Mouse (Mus musculus): ENCODE results near the gene Ccnd1. TPM values are rescaled to one million over a fixed set of nuclear protein-coding genes. Genes with fewer than 3 reads are reported as not detected.

The Ccnd1 gene
- polyA plus RNA-seq, 1 experiment from 2014 or later: 200 TPM

DNA sequence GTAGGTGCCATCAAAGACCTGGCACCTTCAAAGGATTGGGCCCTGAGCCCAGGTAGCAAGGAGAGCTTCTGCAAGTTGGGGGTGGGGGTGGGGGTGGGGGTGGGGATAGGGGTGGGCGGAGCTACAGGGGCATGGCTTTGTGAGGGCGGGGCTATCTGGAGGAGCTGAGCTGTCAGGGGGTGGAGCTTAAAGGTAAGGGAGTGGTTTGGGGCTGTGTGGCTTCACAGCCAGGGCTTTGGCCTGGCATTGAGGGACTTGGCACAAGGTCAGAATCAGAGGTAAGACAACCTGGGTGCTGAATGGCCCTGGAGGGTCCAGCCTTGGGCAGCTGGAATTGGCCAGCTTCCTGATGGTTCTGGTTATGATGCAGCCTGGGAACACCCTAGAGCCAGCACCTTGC, 32.0 kb upstream of the Ccnd1 start:
- no peaks in the 10 kb centered on the region for H3K36me3 ChIP-seq (ENCODE audit: control insufficient read depth, insufficient read depth, low read length)
- H3K4me3 ChIP-seq (ENCODE audit: low read depth, low read length): no peak overlapping the region
- no peaks in the 10 kb centered on the region for H3K9me3 ChIP-seq (ENCODE audit: control insufficient read depth, low read length)
- no peak overlapping the region for H3K9ac ChIP-seq (ENCODE audit: low read depth, low read length)
- H3K4me1 ChIP-seq (replicated peaks; ENCODE audit: control insufficient read depth, insufficient read depth, low read length): no peaks in the 10 kb centered on the region
- H3K27me3 ChIP-seq (ENCODE audit: control insufficient read depth, insufficient read depth, low read length): no peaks in the 10 kb centered on the region
- no peak overlapping the region for H3K4me2 ChIP-seq (replicated peaks; ENCODE audit: low read depth, low read length)
- no peak overlapping the region for H3K27ac ChIP-seq (ENCODE audit: low read depth, low read length)
- 61% methylated on average over 2 of the region's 2 CpGs for WGBS
- no peak for ATAC-seq (ENCODE audit: low FRiP score)
- no peak for DNase-seq (ENCODE audit: low spot score)

DNA sequence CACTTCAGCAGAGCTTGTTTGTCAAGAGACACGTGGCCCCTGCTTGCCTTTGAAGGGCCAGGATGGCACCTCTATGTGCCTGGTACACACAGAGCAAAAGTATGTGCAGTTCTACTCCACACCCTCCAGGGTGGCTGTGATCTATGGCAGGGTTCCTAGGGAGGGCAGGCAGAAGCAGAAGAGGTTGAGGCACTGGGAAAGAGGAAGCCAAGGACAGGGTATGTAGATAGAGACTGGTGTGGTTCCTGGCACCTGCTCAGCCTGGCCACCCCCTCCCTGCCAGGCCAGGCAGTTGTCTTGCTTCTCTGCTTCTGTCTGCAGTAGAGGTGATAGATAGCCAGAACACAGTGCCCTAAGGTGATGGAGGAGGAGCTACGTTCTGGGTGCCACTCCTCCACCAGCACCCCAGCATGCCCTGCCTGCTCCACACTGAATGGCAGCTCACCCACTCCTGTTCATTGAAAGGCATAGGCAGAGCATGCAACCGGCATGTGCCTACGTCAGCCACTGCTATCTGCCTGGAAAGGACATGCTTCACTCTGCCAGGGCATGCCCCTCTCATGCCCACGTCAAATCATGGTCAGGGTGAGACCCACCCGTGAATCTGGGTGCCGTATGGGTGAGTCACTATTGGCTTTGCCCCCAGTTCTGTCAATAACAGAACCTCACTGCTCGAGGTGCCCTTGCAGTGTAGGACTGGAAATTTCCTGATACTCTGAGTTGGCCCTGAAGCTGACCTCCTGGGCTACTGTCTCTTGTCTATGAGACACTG, 31.5 kb upstream of the Ccnd1 start:
- no peaks in the 10 kb centered on the region for H3K27me3 ChIP-seq (ENCODE audit: control insufficient read depth, insufficient read depth, low read length)
- 78% methylated on average over 8 of the region's 8 CpGs for WGBS
- no peaks in the 10 kb centered on the region for H3K36me3 ChIP-seq (ENCODE audit: control insufficient read depth, insufficient read depth, low read length)
- DNase-seq (ENCODE audit: low spot score) (no peak), ATAC-seq (ENCODE audit: low FRiP score) (no peak)
- H3K9ac ChIP-seq (ENCODE audit: low read depth, low read length): no peak overlapping the region
- H3K9me3 ChIP-seq (ENCODE audit: control insufficient read depth, low read length): no peaks in the 10 kb centered on the region
- H3K4me3 ChIP-seq (ENCODE audit: low read depth, low read length): no peak overlapping the region
- no peak overlapping the region for H3K27ac ChIP-seq (ENCODE audit: low read depth, low read length)
- H3K4me1 ChIP-seq (replicated peaks; ENCODE audit: control insufficient read depth, insufficient read depth, low read length): no peaks in the 10 kb centered on the region
- no peak overlapping the region for H3K4me2 ChIP-seq (replicated peaks; ENCODE audit: low read depth, low read length)

DNA sequence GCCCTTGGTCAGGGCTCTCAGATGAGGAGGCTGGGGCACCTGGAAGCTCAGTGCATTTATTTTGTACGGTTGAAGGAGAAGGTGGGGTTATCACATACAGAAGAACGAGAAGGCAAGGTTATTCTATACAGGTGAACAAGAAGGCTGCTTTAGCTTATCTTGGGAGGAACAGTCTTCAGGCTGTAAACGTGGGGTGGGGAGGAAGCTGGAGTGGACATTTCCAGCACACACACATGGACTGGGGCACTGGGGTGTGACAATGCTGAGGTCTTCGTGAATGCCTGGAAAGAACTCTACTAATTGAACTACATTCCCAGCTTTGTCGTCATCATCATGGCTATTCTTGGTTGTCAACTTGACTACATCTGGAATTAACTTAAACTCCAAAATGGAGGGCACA, 26.2 kb upstream of the Ccnd1 start:
- no peaks in the 10 kb centered on the region for H3K4me1 ChIP-seq (replicated peaks; ENCODE audit: control insufficient read depth, insufficient read depth, low read length)
- no peaks in the 10 kb centered on the region for H3K9me3 ChIP-seq (ENCODE audit: control insufficient read depth, low read length)
- H3K4me2 ChIP-seq (replicated peaks; ENCODE audit: low read depth, low read length): no peak overlapping the region
- H3K4me3 ChIP-seq (ENCODE audit: low read depth, low read length): no peak overlapping the region
- DNase-seq (ENCODE audit: low spot score) (no peak), ATAC-seq (ENCODE audit: low FRiP score) (no peak)
- 82% methylated on average over 5 of the region's 5 CpGs for WGBS
- H3K36me3 ChIP-seq (ENCODE audit: control insufficient read depth, insufficient read depth, low read length): no peaks in the 10 kb centered on the region
- no peak overlapping the region for H3K9ac ChIP-seq (ENCODE audit: low read depth, low read length)
- H3K27me3 ChIP-seq (ENCODE audit: control insufficient read depth, insufficient read depth, low read length): no peaks in the 10 kb centered on the region
- H3K27ac ChIP-seq (ENCODE audit: low read depth, low read length): no peak overlapping the region

DNA sequence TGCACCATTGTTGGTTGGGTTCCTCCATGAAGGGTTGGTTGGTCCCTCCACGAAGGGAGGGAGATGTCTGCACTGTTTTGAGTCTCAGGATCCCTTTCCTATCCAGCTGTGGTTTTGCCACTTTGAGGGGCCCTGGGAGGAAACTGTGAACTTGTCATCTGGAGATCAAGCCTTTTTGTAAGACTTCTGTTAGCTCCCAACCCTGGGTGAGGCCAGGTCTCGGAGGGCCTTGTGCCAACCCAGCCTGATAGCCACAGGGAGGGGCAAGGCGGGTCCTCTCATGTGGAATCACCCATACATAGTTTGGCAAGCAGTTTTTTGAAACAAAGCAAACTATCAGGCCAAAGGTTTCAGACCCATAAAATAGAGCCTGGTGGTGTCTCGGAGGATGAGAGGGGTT, 24.6 kb upstream of the Ccnd1 start:
- ATAC-seq (ENCODE audit: low FRiP score): no peak
- Histone ChIP-seq H3K27ac (ENCODE audit: low read depth, low read length) (no peak overlapping the region), H3K9me3 (ENCODE audit: control insufficient read depth, low read length) (no peaks in the 10 kb centered on the region), H3K36me3 (ENCODE audit: control insufficient read depth, insufficient read depth, low read length) (no peaks in the 10 kb centered on the region), H3K9ac (ENCODE audit: low read depth, low read length) (no peak overlapping the region), H3K4me2 (replicated peaks; ENCODE audit: low read depth, low read length) (no peak overlapping the region), H3K27me3 (ENCODE audit: control insufficient read depth, insufficient read depth, low read length) (no peaks in the 10 kb centered on the region), H3K4me1 (replicated peaks; ENCODE audit: control insufficient read depth, insufficient read depth, low read length) (no peaks in the 10 kb centered on the region), H3K4me3 (ENCODE audit: low read depth, low read length) (no peak overlapping the region)
- WGBS: 92% methylated on average over 4 of the region's 4 CpGs
- DNase-seq (ENCODE audit: low spot score): no peak

DNA sequence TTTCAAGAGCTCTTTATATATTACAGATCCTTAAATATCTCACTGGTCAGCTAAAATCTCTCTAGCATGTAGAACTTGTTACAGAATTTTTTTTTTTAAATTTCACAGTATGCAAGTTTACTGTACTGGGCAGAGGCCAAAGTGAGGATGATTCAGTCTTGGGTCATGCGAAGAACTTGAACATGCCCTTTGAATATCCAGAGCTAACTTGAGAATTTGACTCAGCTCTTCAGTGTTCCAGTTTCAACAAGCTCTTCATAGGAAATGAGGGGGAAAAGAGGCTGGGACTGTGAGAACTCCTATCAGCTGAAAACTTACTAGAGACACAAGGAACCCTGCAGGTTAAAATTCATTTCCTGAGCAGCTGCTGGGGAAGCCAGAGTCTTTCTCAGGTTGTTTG, 24.2 kb upstream of the Ccnd1 start:
- ATAC-seq (ENCODE audit: low FRiP score): no peak
- Histone ChIP-seq H3K27me3 (ENCODE audit: control insufficient read depth, insufficient read depth, low read length) (no peaks in the 10 kb centered on the region), H3K9ac (ENCODE audit: low read depth, low read length) (no peak overlapping the region), H3K9me3 (ENCODE audit: control insufficient read depth, low read length) (no peaks in the 10 kb centered on the region), H3K27ac (ENCODE audit: low read depth, low read length) (no peak overlapping the region), H3K4me3 (ENCODE audit: low read depth, low read length) (no peak overlapping the region), H3K36me3 (ENCODE audit: control insufficient read depth, insufficient read depth, low read length) (no peaks in the 10 kb centered on the region), H3K4me1 (replicated peaks; ENCODE audit: control insufficient read depth, insufficient read depth, low read length) (no peaks in the 10 kb centered on the region), H3K4me2 (replicated peaks; ENCODE audit: low read depth, low read length) (no peak overlapping the region)
- no peak for DNase-seq (ENCODE audit: low spot score)
- 98% methylated on average over 1 of the region's 1 CpGs for WGBS

DNA sequence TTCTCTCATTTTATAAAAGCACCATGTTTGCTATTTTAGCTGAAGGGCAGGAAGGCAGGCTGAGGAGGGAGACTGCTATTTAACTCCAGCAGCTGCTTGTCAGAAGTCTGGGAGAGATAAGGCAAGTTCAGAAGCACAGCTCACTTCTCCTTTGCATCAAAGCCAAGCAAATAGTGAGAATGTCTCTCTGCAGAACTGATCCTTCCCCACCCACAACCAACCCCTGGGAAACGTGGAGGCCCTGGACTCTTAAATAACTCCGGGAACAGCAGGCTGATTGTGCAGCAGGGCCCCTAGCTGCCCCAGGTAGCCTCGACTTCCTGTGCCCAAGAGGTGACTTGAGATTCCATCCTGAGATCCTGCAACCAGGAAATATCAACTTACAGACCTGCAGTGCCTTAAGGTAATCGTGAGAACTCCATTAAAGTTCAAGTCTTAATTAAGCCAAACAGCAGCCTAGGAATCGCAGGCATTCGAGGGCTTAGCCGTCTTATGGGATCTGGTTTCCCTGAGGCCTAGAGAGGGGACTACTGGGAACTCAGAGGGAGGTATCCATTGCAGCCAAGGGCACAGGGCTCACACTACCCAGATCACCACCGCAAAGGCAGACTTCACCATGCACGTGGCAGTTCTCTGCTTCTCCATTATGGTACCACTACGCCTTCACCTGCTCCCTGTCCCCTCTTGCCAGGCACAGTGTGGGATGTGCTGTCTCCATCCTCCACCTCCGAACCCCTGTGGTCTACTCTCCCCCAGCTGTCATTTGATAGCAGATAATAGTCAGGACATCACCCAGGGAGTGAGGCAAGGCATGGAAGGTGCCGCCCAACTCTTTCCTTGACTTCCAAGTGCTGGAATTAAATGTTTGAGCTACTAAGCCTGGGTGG, 19.0 kb upstream of the Ccnd1 start:
- Histone ChIP-seq H3K36me3 (ENCODE audit: control insufficient read depth, insufficient read depth, low read length) (no peaks in the 10 kb centered on the region), H3K27me3 (ENCODE audit: control insufficient read depth, insufficient read depth, low read length) (no peaks in the 10 kb centered on the region), H3K9ac (ENCODE audit: low read depth, low read length) (no peak overlapping the region), H3K4me1 (replicated peaks; ENCODE audit: control insufficient read depth, insufficient read depth, low read length) (no peaks in the 10 kb centered on the region), H3K4me3 (ENCODE audit: low read depth, low read length) (no peak overlapping the region), H3K9me3 (ENCODE audit: control insufficient read depth, low read length) (no peaks in the 10 kb centered on the region), H3K4me2 (replicated peaks; ENCODE audit: low read depth, low read length) (no peak overlapping the region), H3K27ac (ENCODE audit: low read depth, low read length) (no peak overlapping the region)
- ATAC-seq (ENCODE audit: low FRiP score): no peak
- no peak for DNase-seq (ENCODE audit: low spot score)
- 50% methylated on average over 12 of the region's 12 CpGs for WGBS

DNA sequence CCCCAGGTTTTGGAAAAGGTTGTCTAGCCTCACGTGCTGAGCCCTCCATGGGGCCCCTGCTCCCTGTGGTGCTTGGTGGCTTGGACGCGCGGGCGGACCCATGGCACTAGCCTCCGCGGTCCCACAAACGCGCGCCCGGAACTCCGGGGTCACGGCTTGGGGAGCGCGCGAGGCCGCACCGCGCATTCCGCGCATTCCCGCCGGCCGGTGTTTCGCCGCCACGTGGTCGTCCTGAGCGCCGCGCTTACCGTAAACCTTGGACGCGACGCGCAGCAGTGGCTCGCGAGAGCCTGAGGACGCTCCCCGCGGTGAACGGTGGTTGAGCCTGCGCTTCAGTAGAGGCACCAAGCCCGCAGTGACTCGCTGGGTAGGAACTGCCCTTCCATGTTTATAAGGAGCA, 3.5 kb upstream of the Ccnd1 start:
- DNase-seq (ENCODE audit: low spot score): peak; percentile 90
- Histone ChIP-seq H3K27me3 (ENCODE audit: control insufficient read depth, insufficient read depth, low read length) (peaks cover 14% of the 10 kb centered on the region), H3K36me3 (ENCODE audit: control insufficient read depth, insufficient read depth, low read length) (no peaks in the 10 kb centered on the region), H3K4me2 (replicated peaks; ENCODE audit: low read depth, low read length) (peak overlapping the region; percentile 91), H3K4me1 (replicated peaks; ENCODE audit: control insufficient read depth, insufficient read depth, low read length) (peaks cover 16% of the 10 kb centered on the region), H3K4me3 (ENCODE audit: low read depth, low read length) (peak overlapping the region; percentile 37), H3K27ac (ENCODE audit: low read depth, low read length) (no peak overlapping the region), H3K9me3 (ENCODE audit: control insufficient read depth, low read length) (no peaks in the 10 kb centered on the region), H3K9ac (ENCODE audit: low read depth, low read length) (peak overlapping the region; percentile 24; the same call in 1 of the 2 replicates)
- peak; percentile 18; the same call in 1 of the 2 replicates for ATAC-seq (ENCODE audit: low FRiP score)
- WGBS: under 1% methylated on average over 45 of the region's 45 CpGs

DNA sequence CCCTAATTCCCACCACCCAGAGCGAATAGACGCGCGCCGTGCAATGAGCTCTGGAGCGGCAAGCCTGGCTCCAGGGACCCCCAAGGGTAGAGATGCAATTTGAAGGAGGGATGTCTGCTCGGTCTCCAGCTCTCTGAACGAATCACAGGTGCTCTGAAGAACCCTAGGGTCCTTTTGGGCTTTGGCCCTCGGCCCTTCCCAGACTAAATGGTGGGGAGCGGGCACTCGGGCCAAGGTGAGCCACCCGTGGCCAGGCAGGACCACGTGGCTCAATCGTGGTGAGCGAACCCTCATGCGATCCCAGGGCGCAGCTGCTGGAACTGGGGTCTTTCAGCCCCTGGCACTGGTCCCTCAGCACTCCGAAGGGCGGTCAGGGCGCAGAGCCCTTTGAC, 3.0 kb upstream of the Ccnd1 start:
- H3K4me3 ChIP-seq (ENCODE audit: low read depth, low read length): peak overlapping the region; percentile 37
- H3K4me2 ChIP-seq (replicated peaks; ENCODE audit: low read depth, low read length): peak overlapping the region; percentile 91
- H3K27ac ChIP-seq (ENCODE audit: low read depth, low read length): peak overlapping the region; percentile 42; the same call in 1 of the 2 replicates
- DNase-seq (ENCODE audit: low spot score) (no peak), ATAC-seq (ENCODE audit: low FRiP score) (no peak)
- H3K9ac ChIP-seq (ENCODE audit: low read depth, low read length): peak overlapping the region; percentile 24
- H3K9me3 ChIP-seq (ENCODE audit: control insufficient read depth, low read length): no peaks in the 10 kb centered on the region
- peaks cover 14% of the 10 kb centered on the region for H3K27me3 ChIP-seq (ENCODE audit: control insufficient read depth, insufficient read depth, low read length)
- H3K4me1 ChIP-seq (replicated peaks; ENCODE audit: control insufficient read depth, insufficient read depth, low read length): peaks cover 16% of the 10 kb centered on the region
- WGBS: 1% methylated on average over 20 of the region's 20 CpGs
- no peaks in the 10 kb centered on the region for H3K36me3 ChIP-seq (ENCODE audit: control insufficient read depth, insufficient read depth, low read length)
